Mouse (Mus musculus) adrenal gland, postnatal 36 days (tissue): ENCODE measurements around the gene Tfe3. TPM values are rescaled to one million over a fixed set of nuclear protein-coding genes. Genes with fewer than 3 reads are reported as not detected.
"Not testable (repeated sequence)": the region's sequence is repeated elsewhere in the genome, so short reads cannot be mapped to it uniquely, and the experiment has no call there.

ENCODE experiments used
- DNase-seq, 2 experiments: peaks; one replicate each; pipeline ENCODE4 v3.0.0; 2021; ENCODE audit warnings: mixed read lengths in 1 of 2
- long read RNA-seq, 2 experiments: library from polyadenylated mRNA; stranded (forward); transcript quantifications; one replicate each; pipeline ENCODE4 v2.0.0; 2021; ENCODE audit warnings: borderline sequencing depth in 2 of 2
- total RNA-seq, 2 experiments: library from RNA; stranded (reverse); gene quantifications; 2 replicates each; pipeline ENCODE4 v1.2.3; 2021

Tfe3 gene
- total RNA-seq = 10 to 100 TPM; 44.5 to 48.7 TPM
- long read RNA-seq, experiment 1, partial matches to known transcripts = 9 of 13 reads
- long read RNA-seq, experiment 1, other reads (novel, unspliced or antisense) = 1 of 13 reads
- long read RNA-seq, experiment 2, partial matches to known transcripts = 6 of 17 reads
- long read RNA-seq, experiment 2, other reads (novel, unspliced or antisense) = 6 of 17 reads

GRCm38 (mm10) chrX:7762137-7762920, at the start of gene Tfe3:
TSS of gene Tfe3 (plus strand) at chrX:7762560.
- peak; percentile 93 for DNase-seq

GRCm38 (mm10) chrX:7713764-7714134, 48.6 kb upstream of the Tfe3 start:
- DNase-seq = not testable (repeated sequence)

- DNase-seq = peak; percentile 90 to 91
These were observed 48.0 kb upstream of the Tfe3 start, which contains the start of gene Wdr45 for GRCm38 (mm10) chrX:7714135-7714899. TSS of gene Wdr45 (plus strand) at chrX:7714333.

- not testable (repeated sequence) for DNase-seq
These were observed 46.3 kb upstream of the Tfe3 start for GRCm38 (mm10) chrX:7716058-7716457.

GRCm38 (mm10) chrX:7721514-7722281, 40.7 kb upstream of the Tfe3 start, which contains the start of gene Gm45208:
TSS of gene Gm45208 (plus strand) at chrX:7722245.
- DNase-seq = peak; percentile 67 to 73

- no peak for DNase-seq
These were observed 40.1 kb upstream of the Tfe3 start for GRCm38 (mm10) chrX:7722282-7722611.

GRCm38 (mm10) chrX:7722691-7723090, 39.7 kb upstream of the Tfe3 start:
- DNase-seq = no peak

GRCm38 (mm10) chrX:7724135-7724534, 38.2 kb upstream of the Tfe3 start:
- no peak for DNase-seq

GRCm38 (mm10) chrX:7725841-7726240, 36.5 kb upstream of the Tfe3 start:
- no peak for DNase-seq

- DNase-seq = peak; percentile 23 to 52
These were observed 35.2 kb upstream of the Tfe3 start for GRCm38 (mm10) chrX:7727176-7727575.

- peak; percentile 79 to 82 for DNase-seq
These were observed 34.0 kb upstream of the Tfe3 start, which contains the start of gene Praf2 for GRCm38 (mm10) chrX:7728215-7728921. TSS of gene Praf2 (plus strand) at chrX:7728439.

- DNase-seq = no peak
These were observed 33.5 kb upstream of the Tfe3 start for GRCm38 (mm10) chrX:7728922-7729265.

GRCm38 (mm10) chrX:7733571-7734156, 28.7 kb upstream of the Tfe3 start:
- peak; percentile 74 to 82 for DNase-seq

- no peak for DNase-seq
These were observed 22.9 kb upstream of the Tfe3 start for GRCm38 (mm10) chrX:7739336-7740081.

GRCm38 (mm10) chrX:7740082-7740819, 22.1 kb upstream of the Tfe3 start:
- DNase-seq = no peak

GRCm38 (mm10) chrX:7741103-7741502, 21.3 kb upstream of the Tfe3 start:
- no peak for DNase-seq

GRCm38 (mm10) chrX:7743470-7743869, 18.9 kb upstream of the Tfe3 start:
- DNase-seq = no peak

GRCm38 (mm10) chrX:7744940-7745339, 17.4 kb upstream of the Tfe3 start:
- DNase-seq = no peak

- DNase-seq = no peak
These were observed 16.9 kb upstream of the Tfe3 start for GRCm38 (mm10) chrX:7745429-7745828.
